Mouse (Mus musculus) spleen, adult 2 months (tissue): ENCODE measurements around the gene Exosc5.

ENCODE experiments used
- CTCF ChIP-seq: fragments of 200-500 bp; IDR thresholded peaks from 2 replicates; pipeline ENCODE4 v1.5.1; 2011; ENCODE audit warnings: mild to moderate bottlenecking, inconsistent platforms; ENCODE audit not compliant: insufficient read depth, insufficient read length, insufficient replicate concordance; ENCODE audit errors: extremely low read depth
- POLR2A ChIP-seq: fragments of 200-500 bp; IDR thresholded peaks from 2 replicates; pipeline ENCODE4 v1.6.1; 2011; ENCODE audit warnings: low read depth, low read length, inconsistent platforms

GRCm38 (mm10) chr7:25671686-25672085 is 12.7 kb downstream of the Exosc5 start:
- TF ChIP-seq CTCF (no peak), POLR2A (no peak)
